Mouse (Mus musculus): ENCODE data around the gene Gtpbp3.
A peak's percentile ranks its signal among the peaks of the same experiment; 100 is the strongest.
"Not testable (repeated sequence)": the region's sequence is repeated elsewhere in the genome, so short reads cannot be mapped to it uniquely, and the experiment has no call there.

The Gtpbp3 gene

DNA sequence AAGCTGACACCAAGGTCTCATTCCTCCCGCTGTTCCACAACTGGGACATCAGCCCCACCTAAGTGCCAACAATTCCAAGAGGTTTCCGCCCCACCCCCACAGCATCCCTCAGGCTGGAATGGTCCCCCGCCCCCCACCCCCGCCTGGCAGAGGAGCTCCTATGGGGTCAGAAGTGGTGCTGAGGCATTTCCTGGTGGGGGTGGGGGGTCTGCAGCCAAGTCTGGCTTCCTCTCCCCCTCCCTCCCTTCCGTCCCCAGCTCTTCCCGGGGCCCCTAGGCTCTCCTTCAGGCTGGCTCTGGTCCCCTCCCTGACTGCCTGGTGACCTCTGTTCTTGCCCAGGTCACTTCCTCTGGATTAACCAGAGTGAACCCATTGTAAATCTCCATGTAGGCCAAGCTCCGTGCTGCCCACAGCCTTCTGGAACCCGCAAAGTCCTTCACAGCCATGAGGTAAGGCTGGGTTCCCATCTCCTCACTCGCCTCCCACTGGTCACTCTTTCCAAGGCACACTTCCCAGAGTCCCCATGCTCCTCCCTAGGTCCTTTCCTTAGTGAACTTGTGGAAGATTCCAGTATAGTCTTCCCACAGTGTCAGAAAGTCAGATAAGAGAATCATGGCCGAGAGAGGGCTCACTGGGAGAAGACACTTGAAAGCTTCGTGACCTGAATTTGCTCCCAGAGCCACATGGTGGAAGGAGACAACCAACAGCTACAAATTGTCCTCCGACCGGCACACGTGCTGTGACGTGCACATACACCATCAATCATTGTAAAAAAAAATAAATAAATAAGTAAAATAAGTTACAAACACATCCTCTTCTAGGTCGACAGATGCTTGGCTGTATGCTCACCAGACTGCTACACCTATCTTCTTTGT lies 11.2 kb downstream of the Gtpbp3 start:
- peak; percentile 24 for DNase-seq

- DNase-seq = no peak
These were observed 16.4 kb downstream of the Gtpbp3 start for GRCm38 (mm10) chr8:71504349-71504748.

- peak; percentile 43 for DNase-seq
These were observed 17.4 kb downstream of the Gtpbp3 start for GRCm38 (mm10) chr8:71505326-71505725.

DNA sequence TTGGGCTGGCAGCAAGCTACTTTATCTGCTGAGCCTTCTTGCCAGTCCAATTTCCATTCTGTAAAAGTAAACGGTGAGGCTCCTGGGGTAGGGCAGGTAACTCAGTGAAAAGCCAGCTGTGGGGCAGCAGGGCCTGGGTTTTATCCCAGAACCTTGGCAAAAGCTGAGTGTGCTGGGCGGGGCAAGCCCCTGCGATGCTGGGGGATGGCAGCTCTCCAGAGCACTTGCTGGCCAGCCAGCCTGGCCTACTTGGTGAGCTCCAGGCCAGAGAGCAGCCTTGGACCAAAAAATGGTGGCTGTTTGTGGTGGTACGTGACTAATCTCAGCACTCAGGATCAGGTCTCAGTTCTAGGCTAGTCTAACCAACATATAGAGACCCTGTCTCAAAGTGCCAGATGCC lies 18.1 kb downstream of the Gtpbp3 start:
- peak; percentile 78 for DNase-seq

DNA sequence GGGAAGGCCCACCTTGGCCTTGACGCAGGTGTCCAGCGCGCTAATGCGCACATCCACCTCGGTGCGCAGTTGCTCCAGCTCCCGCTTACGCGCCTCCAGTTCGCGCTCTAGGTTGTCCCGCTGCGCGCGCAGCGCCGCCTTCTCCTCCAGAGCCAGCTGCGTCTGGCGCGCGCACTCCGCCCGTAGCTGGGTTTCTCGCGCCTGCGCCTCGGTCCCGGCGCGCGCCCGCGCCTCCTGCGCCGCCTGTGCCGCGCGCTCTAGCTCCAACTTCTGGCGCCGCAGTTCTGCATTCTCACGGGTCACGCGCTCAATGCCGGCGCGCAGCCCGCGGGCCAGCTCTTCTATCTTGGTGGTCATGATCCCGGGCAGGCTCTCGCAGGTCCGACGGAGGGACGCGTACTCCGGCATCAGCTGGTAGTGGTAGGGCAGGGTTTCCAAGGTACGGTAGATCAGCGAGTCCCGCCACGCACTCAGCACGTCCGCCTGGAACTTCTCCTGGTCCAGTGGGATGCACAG lies 19.7 kb downstream of the Gtpbp3 start:
- peak; percentile 86 for DNase-seq

DNA sequence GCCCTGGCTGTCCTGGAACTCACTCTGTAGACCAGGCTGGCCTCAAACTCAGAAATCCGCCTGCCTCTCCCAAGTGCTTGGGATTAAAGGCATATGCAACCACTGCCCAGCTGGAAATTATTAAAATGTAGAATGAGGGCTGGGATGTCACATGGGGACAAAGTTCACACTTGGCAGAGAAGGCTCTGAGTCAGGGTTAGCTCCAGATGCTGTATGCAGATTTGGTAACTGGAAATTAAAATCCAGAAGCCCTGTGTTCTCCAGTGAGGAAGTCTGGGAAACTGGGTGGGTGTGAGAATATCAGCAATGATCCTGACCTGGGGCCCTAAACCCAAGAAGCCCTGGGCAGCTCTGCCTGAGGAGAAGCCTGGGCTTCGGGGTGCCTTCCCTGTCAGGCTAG lies 21.4 kb downstream of the Gtpbp3 start:
- DNase-seq = peak; percentile 27

GRCm38 (mm10) chr8:71511644-71512043 lies 23.7 kb downstream of the Gtpbp3 start, which contains the start of gene Plvap:
Gene Plvap (minus strand): TSS chr8:71511752.
- no peak for DNase-seq

DNA sequence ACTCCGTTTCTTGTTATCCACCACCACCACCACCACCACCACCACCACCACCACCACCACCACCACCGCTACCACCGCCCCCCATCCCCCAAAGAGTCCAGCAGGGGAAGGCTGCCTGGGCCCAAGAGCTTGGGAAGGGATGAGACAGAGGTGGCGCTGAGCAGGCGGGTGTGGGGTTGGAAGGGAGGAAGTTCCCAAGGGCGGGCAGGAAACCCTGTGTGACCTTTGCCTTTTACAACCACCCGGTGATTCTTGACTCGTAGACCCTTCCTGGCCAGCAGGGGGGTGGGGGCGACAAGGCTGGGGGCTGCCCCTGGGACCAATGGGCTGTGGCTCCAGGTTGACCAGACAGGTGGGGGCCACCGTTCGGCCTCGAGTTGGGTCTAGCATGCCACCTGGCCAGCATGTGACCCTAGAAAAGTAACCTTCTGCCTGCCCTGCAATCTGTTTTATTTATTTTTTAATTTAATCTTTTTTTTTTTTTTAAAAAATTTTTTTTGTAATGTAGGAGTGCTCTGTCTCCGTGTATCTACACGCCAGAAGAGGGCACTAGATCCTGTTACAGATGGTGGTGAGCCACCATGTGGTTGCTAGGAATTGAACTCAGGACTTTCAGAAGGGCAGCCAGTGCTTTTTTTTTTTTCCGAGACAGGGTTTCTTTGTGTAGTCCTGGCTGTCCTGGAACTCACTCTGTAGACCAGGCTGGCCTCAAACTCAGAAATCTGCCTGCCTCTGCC lies 25.3 kb downstream of the Gtpbp3 start:
- DNase-seq = no peak

DNA sequence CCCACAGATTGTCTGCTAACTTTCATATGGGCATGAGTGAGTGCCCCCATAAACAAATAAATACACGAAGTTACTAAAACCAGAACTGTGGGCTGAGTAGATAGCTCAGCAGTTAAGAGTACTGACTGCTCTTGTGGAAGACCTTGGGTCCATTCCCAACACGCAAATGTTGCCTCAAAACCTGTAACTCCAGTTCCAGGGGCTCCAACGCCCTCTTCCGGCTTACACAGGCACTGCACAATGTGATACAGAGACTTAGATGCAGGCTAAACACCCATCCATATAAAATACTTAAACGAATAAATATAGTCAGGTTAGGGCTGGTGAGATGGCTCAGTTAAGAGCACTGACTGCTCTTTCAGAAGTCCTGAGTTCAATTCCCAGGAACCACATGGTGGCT lies 27.1 kb downstream of the Gtpbp3 start:
- no peak for DNase-seq

DNA sequence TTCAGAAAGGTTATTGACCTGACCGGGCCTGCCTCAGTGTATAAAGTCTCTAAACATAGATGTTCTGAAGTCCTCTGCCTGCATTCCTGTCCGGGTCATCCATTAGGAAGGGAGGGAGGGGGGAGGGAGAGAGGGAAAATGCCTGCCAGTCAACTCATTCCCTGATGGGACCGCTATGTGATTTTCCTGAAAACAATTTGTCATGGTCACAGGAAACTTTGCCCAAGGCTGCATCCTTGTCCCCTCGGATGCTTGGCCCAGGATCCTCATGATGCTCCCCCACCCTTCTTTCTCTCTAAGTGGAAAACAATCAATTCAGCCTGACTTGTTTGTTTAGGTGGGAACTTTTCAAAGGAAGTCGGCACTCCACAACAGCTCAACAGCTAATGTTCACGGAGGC lies 28.9 kb downstream of the Gtpbp3 start:
- no peak for DNase-seq

DNA sequence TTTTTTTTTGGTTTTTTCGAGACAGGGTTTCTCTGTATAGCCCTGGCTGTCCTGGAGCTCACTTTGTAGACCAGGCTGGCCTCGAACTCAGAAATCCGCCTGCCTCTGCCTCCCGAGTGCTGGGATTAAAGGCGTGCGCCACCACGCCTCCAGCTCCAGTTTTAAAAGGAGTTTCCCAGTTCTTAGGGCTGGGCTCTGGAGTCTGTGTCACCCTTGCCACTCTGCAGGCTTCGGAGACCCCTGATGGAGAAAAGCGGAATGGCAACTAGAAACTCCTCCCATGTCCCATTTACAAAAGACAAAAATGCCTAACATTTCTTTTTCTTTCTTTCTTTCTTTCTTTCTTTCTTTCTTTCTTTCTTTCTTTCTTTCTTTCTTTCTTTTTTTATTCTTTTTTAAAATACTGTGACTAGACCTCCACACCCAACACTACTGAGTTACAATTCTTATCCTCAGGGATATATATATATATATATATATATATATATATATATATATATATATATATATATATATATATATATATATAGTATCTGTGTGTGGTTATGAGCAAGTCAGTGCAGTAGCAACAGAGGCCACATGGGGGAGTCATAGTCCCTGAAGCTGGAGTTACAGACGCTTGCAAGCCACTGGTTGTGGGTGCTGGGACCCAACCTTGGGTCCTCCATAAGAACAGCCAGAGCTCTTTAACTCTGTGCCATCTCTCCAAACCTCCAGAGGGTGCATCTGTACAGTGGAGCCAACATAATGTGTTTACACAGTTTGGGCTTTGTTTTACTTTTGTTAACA lies 31.3 kb downstream of the Gtpbp3 start:
- not testable (repeated sequence) for DNase-seq

DNA sequence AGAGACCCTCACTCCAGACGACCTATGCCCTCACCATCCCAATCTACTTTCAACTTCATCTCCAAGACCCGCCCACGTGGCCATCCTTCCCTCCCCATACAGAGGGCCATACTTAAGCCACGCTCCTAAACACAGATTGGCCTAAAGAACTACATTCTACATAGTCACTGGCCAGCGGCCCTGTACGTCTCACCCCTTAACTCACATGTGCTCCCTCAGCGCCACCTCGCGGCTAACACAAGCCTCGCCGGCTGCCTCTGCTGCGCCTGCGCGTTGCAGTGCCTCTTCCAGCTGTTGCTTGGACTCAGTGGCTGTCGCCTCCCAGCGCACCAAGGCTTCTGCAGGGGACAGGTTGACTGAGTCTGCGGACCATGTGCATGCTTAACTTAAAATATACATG lies 33.7 kb downstream of the Gtpbp3 start:
- DNase-seq = peak; percentile 90

DNA sequence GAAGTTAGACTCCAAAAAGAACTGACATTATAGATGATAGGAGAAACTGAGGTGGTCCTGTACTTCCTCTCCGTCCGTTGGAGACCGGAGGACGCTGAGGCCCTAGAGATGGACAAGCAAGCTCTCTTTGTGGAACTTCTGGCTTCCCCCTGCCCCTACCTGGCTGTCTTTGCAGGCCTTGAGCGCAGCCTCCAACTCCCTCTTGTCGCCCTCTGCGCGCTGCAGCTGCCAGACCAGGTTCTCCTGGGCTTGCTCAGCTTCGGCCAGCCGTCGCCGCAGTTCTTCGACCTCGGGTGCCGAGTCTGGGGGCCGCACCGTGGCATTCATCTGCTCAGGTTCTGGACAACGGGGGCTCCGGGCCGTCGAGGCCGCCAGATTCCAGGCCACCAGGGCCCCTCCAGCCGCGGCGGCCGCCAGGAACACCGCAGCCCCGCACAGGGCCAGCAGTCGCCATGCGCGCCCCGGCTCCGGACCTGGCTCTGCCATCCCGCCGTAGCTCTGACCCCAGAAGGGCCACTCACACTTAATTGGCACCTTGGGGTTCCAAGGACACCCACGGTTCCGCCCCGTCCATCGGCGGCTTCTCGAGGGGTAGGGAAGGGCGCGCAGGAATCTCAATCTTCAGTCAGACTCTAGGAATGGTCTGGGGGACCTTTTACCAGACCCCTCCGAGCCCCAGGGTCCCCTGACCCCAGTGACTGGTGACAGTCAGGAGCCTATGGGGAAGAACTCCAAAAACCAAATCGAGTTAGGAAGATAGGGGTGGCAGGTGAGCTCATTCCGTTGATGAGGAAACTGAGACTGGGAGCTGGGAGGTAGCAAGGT lies 37.5 kb downstream of the Gtpbp3 start, which contains the start of gene Ccdc194:
Ccdc194 (minus strand) TSS at position 486 of the 825 bp plus-strand sequence.
- DNase-seq = no peak

- no peak for DNase-seq
These were observed 38.4 kb downstream of the Gtpbp3 start for GRCm38 (mm10) chr8:71526272-71526671.

- DNase-seq = no peak
These were observed 39.4 kb downstream of the Gtpbp3 start for GRCm38 (mm10) chr8:71527162-71527870.

GRCm38 (mm10) chr8:71528362-71529073 lies 40.6 kb downstream of the Gtpbp3 start:
- no peak for DNase-seq

DNA sequence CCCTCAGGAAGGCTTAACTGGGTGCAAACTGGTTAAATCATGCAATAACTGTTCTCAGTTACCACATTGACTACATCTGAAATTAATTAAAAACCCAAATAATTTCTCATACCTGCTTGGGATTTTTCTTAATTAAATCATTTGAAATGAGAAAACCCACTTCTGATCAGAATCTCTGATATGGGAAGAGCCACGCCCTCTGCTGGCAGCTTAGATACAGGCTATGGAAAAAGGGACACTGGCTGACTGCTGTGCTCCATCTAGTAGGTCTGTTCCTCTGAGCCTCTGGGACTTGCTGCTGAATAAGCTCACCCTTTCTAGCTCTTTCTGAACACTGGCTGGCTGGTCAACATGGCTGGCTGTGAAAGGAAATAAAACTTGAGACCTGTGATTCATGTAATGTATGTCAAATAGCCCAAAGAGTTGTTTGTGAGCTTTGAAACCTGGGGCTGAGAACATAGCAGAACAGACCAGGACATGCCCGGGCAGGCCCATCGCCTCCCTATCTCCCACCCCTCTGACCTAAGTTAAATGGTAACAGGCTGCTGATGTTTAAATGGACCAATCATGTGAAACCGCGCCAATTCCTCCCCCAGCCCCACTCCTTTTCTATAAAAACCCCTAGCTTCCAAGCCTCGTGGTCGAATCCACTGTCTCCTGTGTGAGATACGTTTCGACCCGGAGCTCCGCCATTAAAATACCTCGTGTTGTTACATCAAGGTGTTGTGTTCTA lies 43.0 kb downstream of the Gtpbp3 start:
- peak; percentile 70 for DNase-seq

DNA sequence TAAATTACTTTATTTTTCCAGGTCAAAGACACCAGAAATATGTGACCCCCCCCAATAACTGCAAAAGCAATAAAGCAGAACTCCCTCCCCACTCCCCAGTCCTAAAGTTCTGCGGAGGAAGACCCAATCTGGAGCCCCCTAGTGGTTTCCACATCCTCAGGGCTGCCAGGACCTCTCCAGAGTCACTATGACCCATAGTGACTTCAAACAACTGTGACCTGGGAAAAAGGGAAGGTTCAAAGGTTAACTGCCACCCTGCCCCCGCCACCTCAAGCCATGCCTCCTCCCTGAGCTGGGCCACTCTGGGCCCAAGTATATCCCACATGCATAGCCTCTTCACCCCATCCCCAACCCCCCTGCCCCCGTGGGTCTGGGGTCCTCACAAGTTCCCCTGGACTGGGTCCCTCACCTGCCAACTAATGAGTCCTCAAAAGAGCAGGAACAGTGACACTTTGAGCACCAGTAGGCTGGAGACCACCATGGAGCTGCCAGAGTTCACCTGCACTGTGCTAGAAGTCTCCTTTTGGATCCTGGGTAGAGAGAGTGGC lies 46.4 kb downstream of the Gtpbp3 start:
- no peak for DNase-seq

DNA sequence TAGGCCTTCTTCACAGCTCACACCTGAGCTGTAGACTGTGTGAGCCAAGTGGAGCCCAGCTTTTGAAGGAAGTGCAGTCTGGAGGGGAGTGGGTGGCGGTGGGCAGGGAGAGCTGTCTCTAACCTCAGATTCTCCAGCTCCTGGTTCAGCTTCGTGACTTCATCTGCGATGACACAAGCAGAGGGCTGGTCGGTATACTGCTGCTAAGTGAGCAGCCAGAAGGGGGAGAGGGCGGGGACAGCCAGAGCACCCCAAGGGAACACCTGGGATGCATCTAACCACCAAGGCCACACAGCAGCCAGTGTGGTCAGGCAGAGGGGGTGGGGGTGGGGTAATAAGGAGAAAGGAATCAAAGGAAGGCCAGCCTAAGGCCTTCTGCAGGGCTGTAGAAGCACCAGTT lies 47.8 kb downstream of the Gtpbp3 start:
- no peak for DNase-seq
